Mouse (Mus musculus) frontal cortex, postnatal 36 days (tissue): Measurements from ENCODE around the gene Npnt.

Experiments
- DNase-seq, 2 experiments: peaks; one replicate each; pipeline ENCODE4 v3.0.0; 2022; ENCODE audit warnings: low spot score in 2 of 2

The Npnt gene

GRCm38 (mm10) chr3:132949791-132950528, at the start of gene Npnt:
TSS of gene Npnt (minus strand) at chr3:132950291.
- DNase-seq: peak; percentile 36

- DNase-seq: no peak
These were observed 46.2 kb upstream of the Npnt start for GRCm38 (mm10) chr3:132996299-132996698.

- no peak for DNase-seq
These were observed 45.8 kb upstream of the Npnt start for GRCm38 (mm10) chr3:132995904-132996267.

GRCm38 (mm10) chr3:132995172-132995903, 45.2 kb upstream of the Npnt start:
- no peak for DNase-seq

GRCm38 (mm10) chr3:132986188-132986587, 36.1 kb upstream of the Npnt start:
- DNase-seq: no peak

- DNase-seq: no peak
These were observed 33.9 kb upstream of the Npnt start for GRCm38 (mm10) chr3:132983845-132984485.

GRCm38 (mm10) chr3:132981968-132982367, 31.9 kb upstream of the Npnt start:
- DNase-seq: no peak

GRCm38 (mm10) chr3:132979781-132980461, 29.8 kb upstream of the Npnt start:
- no peak for DNase-seq

GRCm38 (mm10) chr3:132966255-132966654, 16.2 kb upstream of the Npnt start:
- DNase-seq: no peak

GRCm38 (mm10) chr3:132964715-132965507, 14.8 kb upstream of the Npnt start:
- no peak for DNase-seq

- no peak for DNase-seq
These were observed 12.7 kb upstream of the Npnt start for GRCm38 (mm10) chr3:132962631-132963361.

- DNase-seq: no peak
These were observed 414 bp upstream of the Npnt start for GRCm38 (mm10) chr3:132950529-132950880.

- peak in 1 of 2 experiments; percentile 21 for DNase-seq
These were observed 706 bp downstream of the Npnt start for GRCm38 (mm10) chr3:132949380-132949790.

- DNase-seq: no peak
These were observed 1.7 kb downstream of the Npnt start for GRCm38 (mm10) chr3:132948298-132948795.

- no peak for DNase-seq
These were observed 4.0 kb downstream of the Npnt start for GRCm38 (mm10) chr3:132946086-132946485.

GRCm38 (mm10) chr3:132945669-132946068, 4.4 kb downstream of the Npnt start:
- no peak for DNase-seq

GRCm38 (mm10) chr3:132944609-132945008, 5.5 kb downstream of the Npnt start:
- no peak for DNase-seq

GRCm38 (mm10) chr3:132944193-132944592, 5.9 kb downstream of the Npnt start:
- no peak for DNase-seq

GRCm38 (mm10) chr3:132942778-132943177, 7.3 kb downstream of the Npnt start:
- no peak for DNase-seq

GRCm38 (mm10) chr3:132940181-132940990, 9.7 kb downstream of the Npnt start:
- DNase-seq: no peak
